ENCODE assay signal across 9 mouse cellular contexts in the genomic region with DNA sequence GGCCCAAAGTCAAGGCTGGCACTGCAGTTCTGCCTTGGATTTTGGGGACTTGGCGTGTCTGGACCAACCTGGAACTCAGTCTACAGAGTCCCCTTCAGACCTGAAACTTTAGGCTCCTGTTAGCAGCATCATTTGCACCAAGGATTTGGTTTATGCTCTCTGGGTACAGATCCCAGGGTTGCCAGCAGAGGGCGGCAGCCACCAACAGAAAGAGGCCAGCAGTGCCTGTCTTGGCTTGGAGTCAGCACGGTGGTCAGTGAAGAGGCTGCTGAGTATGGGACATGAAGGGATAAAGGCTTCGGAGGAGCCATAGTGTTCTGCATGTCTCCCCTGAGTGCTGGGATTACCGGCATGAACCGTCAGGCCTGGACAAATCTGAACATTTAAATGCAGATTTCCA. TPM values are rescaled to one million over a fixed set of nuclear protein-coding genes. Genes with fewer than 3 reads are reported as not detected.
DNase-seq lines count a peak whose midpoint lies in the region; ATAC-seq and TF ChIP-seq lines count a peak whose summit lies in the region.
"Had no signal": no experiment of that assay in that cellular context is flagged by ENCODE, and none has a peak within 500 bp of the region (broad histone marks: within the 10 kb centered on the region; RNA-seq: fewer than 3 reads in every experiment).

No protein-coding gene starts in this region.

- no peak for ATAC-seq in kidney, embryonic 16.5 days (ENCODE audit: low FRiP score, low TSS enrichment)
- ATAC-seq in embryonic facial prominence, embryonic 11.5 days (replicated peaks; ENCODE audit: insufficient number of reproducible peaks, low FRiP score, low TSS enrichment, low read depth), result no peak
- ATAC-seq in erythroblast, adult 5-6 weeks (replicated peaks; ENCODE audit: low FRiP score, poor library complexity, severe bottlenecking), result no peak

- H3K36me3 ChIP-seq in kidney, embryonic 16.5 days (ENCODE audit: insufficient read depth, low read length), result no peaks in the 10 kb centered on the region; the same call in 1 of the 2 replicates
- no peaks in the 10 kb centered on the region for H3K36me3 ChIP-seq in embryonic facial prominence, embryonic 11.5 days (replicated peaks; ENCODE audit: control insufficient read depth, insufficient read depth, low read depth, low read length)
- H3K36me3 ChIP-seq in small intestine, adult 2 months (ENCODE audit: control insufficient read depth, insufficient read depth, low read length), result no peaks in the 10 kb centered on the region

- no peaks in the 10 kb centered on the region for H3K9me3 ChIP-seq in kidney, embryonic 16.5 days (ENCODE audit: low read length)
- H3K9me3 ChIP-seq in embryonic facial prominence, embryonic 11.5 days (replicated peaks; ENCODE audit: control insufficient read depth, low read length), result no peaks in the 10 kb centered on the region

- peak; percentile 41 for DNase-seq in kidney, adult 11 months
- peak; percentile 55 for DNase-seq in adrenal gland, adult 8-10 months
- DNase-seq in embryonic facial prominence, embryonic 11.5 days (ENCODE audit: low spot score), result peak; percentile 81
- peak; percentile 82 for DNase-seq in kidney, postnatal 14 days
- DNase-seq in lung, postnatal 10 days, result peak; percentile 87

- no peak overlapping the region for H3K4me2 ChIP-seq in kidney, embryonic 16.5 days (replicated peaks; ENCODE audit: low read depth, low read length)
- no peak overlapping the region for H3K4me2 ChIP-seq in embryonic facial prominence, embryonic 11.5 days (ENCODE audit: low read depth, low read length)

- no peaks in the 10 kb centered on the region for H3K27me3 ChIP-seq in kidney, embryonic 16.5 days (ENCODE audit: insufficient read depth, low read length)
- H3K27me3 ChIP-seq in embryonic facial prominence, embryonic 11.5 days (ENCODE audit: control insufficient read depth, insufficient read depth, low read length), result no peaks in the 10 kb centered on the region; the same call in 1 of the 2 replicates
- no peaks in the 10 kb centered on the region for H3K27me3 ChIP-seq in small intestine, adult 2 months (ENCODE audit: control insufficient read depth, insufficient read depth, low read length)

- no peak overlapping the region for H3K4me3 ChIP-seq in kidney, embryonic 16.5 days (ENCODE audit: low read length)
- no peak overlapping the region for H3K4me3 ChIP-seq in embryonic facial prominence, embryonic 11.5 days (ENCODE audit: low read depth, low read length)
- H3K4me3 ChIP-seq in small intestine, adult 2 months (ENCODE audit: low read depth, low read length), result no peak overlapping the region
- H3K4me3 ChIP-seq: erythroblast, embryonic 14.5 days had no signal

- no peak overlapping the region for H3K9ac ChIP-seq in kidney, embryonic 16.5 days (replicated peaks; ENCODE audit: low read length)
- H3K9ac ChIP-seq in embryonic facial prominence, embryonic 11.5 days (replicated peaks; ENCODE audit: low read length), result no peak overlapping the region

- TF ChIP-seq CTCF in small intestine, adult 2 months (IDR thresholded peaks at IDR 0.05; ENCODE audit: extremely low read depth, insufficient read length, insufficient replicate concordance, low read depth, low read length), result peak; percentile 97

- no peak overlapping the region for H3K27ac ChIP-seq in kidney, embryonic 16.5 days (ENCODE audit: low read length)
- H3K27ac ChIP-seq in embryonic facial prominence, embryonic 11.5 days (replicated peaks; ENCODE audit: low read depth, low read length), result no peak overlapping the region
- H3K27ac ChIP-seq in small intestine, adult 2 months (ENCODE audit: insufficient read depth, low read depth, low read length), result no peak overlapping the region

- 16% methylated on average over 6 of the region's 6 CpGs for WGBS in kidney, embryonic 16.5 days
- 13% methylated on average over 6 of the region's 6 CpGs for WGBS in embryonic facial prominence, embryonic 11.5 days
- WGBS in small intestine, adult 2 months, result 26% methylated on average over 6 of the region's 6 CpGs

- TF ChIP-seq POLR2A in small intestine, adult 2 months (IDR thresholded peaks at IDR 0.05; ENCODE audit: low read depth, low read length), result no peak

- H3K4me1 ChIP-seq in kidney, embryonic 16.5 days (ENCODE audit: insufficient read depth, low read length), result peaks cover 18% of the 10 kb centered on the region
- H3K4me1 ChIP-seq in embryonic facial prominence, embryonic 11.5 days (ENCODE audit: control insufficient read depth, insufficient read depth, low read length), result no peaks in the 10 kb centered on the region
- H3K4me1 ChIP-seq in small intestine, adult 2 months (ENCODE audit: control insufficient read depth, insufficient read depth, insufficient read length, low read length), result peaks cover 6% of the 10 kb centered on the region

RNA-seq across cellular contexts. Expression of a gene that starts 3.4 kb away (rescaled TPM):
- 13.1 and 15.7 TPM in 2 replicates for polyA plus RNA-seq in kidney, embryonic 16.5 days (2015; fragmentation: Nextera tagmentation; extraction: Ambion mirVana)
- 10 to 100 TPM; 13.2 to 14.9 (median 13.8) TPM for total RNA-seq in adrenal gland, adult 8-10 months (2022)
- polyA plus RNA-seq in embryonic facial prominence, embryonic 11.5 days (2014; fragmentation: Nextera tagmentation; extraction: Ambion mirVana), result 10.6 and 11.2 TPM in 2 replicates
- polyA plus RNA-seq in small intestine, adult 2 months (2012; rRNA removed), result 8.2 and 16.7 TPM in 2 replicates
- total RNA-seq in erythroblast, adult 5-6 weeks (2015; ENCODE audit: low replicate concordance), result 0.96 and 4.2 TPM in 2 replicates
- total RNA-seq in erythroblast, adult 5-6 weeks (2017; ENCODE audit: low replicate concordance), result 2.4 and 2.8 TPM in 2 replicates

RNA-seq across cellular contexts. Expression of a gene that starts 32.1 kb away (rescaled TPM):
- 26.9 and 37.7 TPM in 2 replicates for polyA plus RNA-seq in kidney, embryonic 16.5 days (2015; fragmentation: Nextera tagmentation; extraction: Ambion mirVana)
- 10 to 100 TPM; 48.2 to 63.2 (median 54.5) TPM for total RNA-seq in adrenal gland, adult 8-10 months (2022)
- polyA plus RNA-seq in embryonic facial prominence, embryonic 11.5 days (2014; fragmentation: Nextera tagmentation; extraction: Ambion mirVana), result 37.9 and 41.3 TPM in 2 replicates
- polyA plus RNA-seq in small intestine, adult 2 months (2012; rRNA removed), result 10.4 and 22.3 TPM in 2 replicates
- 21.3 and 40.3 TPM in 2 replicates for total RNA-seq in erythroblast, adult 5-6 weeks (2015; ENCODE audit: low replicate concordance)
- 19.7 and 31.7 TPM in 2 replicates for total RNA-seq in erythroblast, adult 5-6 weeks (2017; ENCODE audit: low replicate concordance)
